Mouse (Mus musculus): ENCODE data around the gene Ngb. TPM values are rescaled to one million over a fixed set of nuclear protein-coding genes. Genes with fewer than 3 reads are reported as not detected.

The Ngb gene
- total and polyA plus RNA-seq, 3 experiments, result not detected

DNA sequence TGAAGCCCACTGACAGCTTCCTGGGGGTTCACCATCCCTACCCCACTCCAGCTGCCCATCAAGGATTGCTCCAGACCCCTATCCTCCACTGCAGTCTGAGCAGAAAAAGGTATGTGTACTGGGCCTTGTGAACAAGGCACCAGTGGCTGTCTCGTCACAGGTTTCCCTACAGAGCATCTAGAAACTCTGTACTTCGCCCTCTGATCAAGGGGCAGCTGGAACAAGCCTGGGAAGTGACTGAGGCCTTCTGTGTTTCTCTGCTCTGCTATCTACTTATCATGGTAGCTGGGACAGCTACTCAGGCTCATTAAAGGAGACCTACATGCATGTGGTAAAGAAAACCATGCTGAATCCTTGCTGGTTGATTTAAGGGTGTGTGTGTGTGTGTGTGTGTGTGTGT lies 12.6 kb downstream of the Ngb start:
- Histone ChIP-seq H3K4me1 (ENCODE audit: control insufficient read depth in 1 of 2, insufficient read depth in 2 of 2) (peaks cover 3 to 30% of the 10 kb centered on the region in 2 experiments), H3K79me2 (replicated peaks; ENCODE audit: control insufficient read depth, extremely low read depth, insufficient read depth, poor library complexity, severe bottlenecking) (no peaks in the 10 kb centered on the region)
- dilution Hi-C loops (cut with MboI; ENCODE audit: extremely low pct_ligation_motif_present, extremely low pct_unique_long_range_greater_than_20kb, low sequenced_read_pairs), result no loop called here

DNA sequence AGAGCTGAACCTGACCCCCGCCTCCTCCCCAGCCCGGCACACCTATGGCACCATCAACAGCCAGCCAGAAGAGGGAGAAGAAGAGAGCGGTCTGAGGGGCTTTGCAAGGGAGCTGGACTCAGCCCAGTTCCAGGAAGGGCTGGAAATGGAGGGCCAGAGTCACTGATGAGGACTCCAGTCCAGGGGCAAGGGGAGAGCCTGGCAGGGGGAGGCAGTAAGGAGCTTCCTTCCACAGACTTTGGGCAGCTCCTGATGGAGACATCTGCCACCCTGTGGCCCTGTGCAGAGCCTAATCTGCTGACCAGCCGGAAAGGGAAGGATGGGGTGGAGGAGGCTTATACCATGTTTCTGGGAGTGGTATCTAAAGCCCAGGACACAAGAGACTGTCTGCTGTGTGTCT lies 13.1 kb downstream of the Ngb start:
- Histone ChIP-seq H3K79me2 (replicated peaks; ENCODE audit: control insufficient read depth, extremely low read depth, insufficient read depth, poor library complexity, severe bottlenecking) (no peaks in the 10 kb centered on the region), H3K4me3 (replicated peaks in 1 of 3; ENCODE audit: low read depth in 2 of 3, low read length in 2 of 3, poor library complexity in 1 of 3) (no peak overlapping the region), H3K9ac (ENCODE audit: insufficient read depth, low read depth) (no peak overlapping the region), H3K36me3 (replicated peaks in 1 of 2; ENCODE audit: control insufficient read depth in 1 of 2, insufficient read depth in 1 of 2, low read length in 1 of 2) (no peaks in the 10 kb centered on the region), H3K9me3 (replicated peaks; ENCODE audit: low read length) (no peaks in the 10 kb centered on the region), H3K4me2 (ENCODE audit: insufficient read depth, low read depth, poor library complexity, severe bottlenecking) (no peak overlapping the region), H3K4me1 (ENCODE audit: control insufficient read depth in 1 of 2, insufficient read depth in 2 of 2) (peaks cover 3 to 30% of the 10 kb centered on the region in 2 experiments), H3K27me3 (replicated peaks) (peaks cover 10% of the 10 kb centered on the region), H3K27ac (ENCODE audit: insufficient read depth, low read depth) (no peak overlapping the region)
- no peak for DNase-seq (ENCODE audit: extremely low read depth)
- no peak for TF ChIP-seq USF2 (conservative IDR thresholded peaks at IDR 0.05; ENCODE audit: low read depth, low read length)
- no peak for TF ChIP-seq JUN (IDR thresholded peaks at IDR 0.05; ENCODE audit: insufficient read depth, low read depth, low read length)
- TF ChIP-seq MEF2A (IDR thresholded peaks at IDR 0.05; ENCODE audit: borderline replicate concordance, low read depth, low read length), result no peak
- no peak for TF ChIP-seq MAX (IDR thresholded peaks at IDR 0.05; ENCODE audit: low read length)
- no peak for TF ChIP-seq NRF1 (IDR thresholded peaks at IDR 0.05; ENCODE audit: low read depth, low read length)
- no peak for TF ChIP-seq PAX5 (IDR thresholded peaks at IDR 0.05; ENCODE audit: low read length)
- dilution Hi-C loops (cut with MboI; ENCODE audit: extremely low pct_ligation_motif_present, extremely low pct_unique_long_range_greater_than_20kb, low sequenced_read_pairs) (no loop called here), in situ Hi-C loops (cut with MboI; ENCODE audit: low pct_ligation_motif_present, low pct_unique_long_range_greater_than_20kb, low sequenced_read_pairs) (no loop called here)

More for the DNA sequence above, 12.6 kb downstream of the Ngb start:
- Histone ChIP-seq H3K4me2 (ENCODE audit: insufficient read depth, low read depth, poor library complexity, severe bottlenecking) (no peak overlapping the region), H3K9ac (ENCODE audit: insufficient read depth, low read depth) (no peak overlapping the region), H3K27me3 (replicated peaks) (peaks cover 5% of the 10 kb centered on the region), H3K9me3 (replicated peaks; ENCODE audit: low read length) (no peaks in the 10 kb centered on the region), H3K27ac (ENCODE audit: insufficient read depth, low read depth) (no peak overlapping the region), H3K4me3 (replicated peaks in 1 of 3; ENCODE audit: low read depth in 2 of 3, low read length in 2 of 3, poor library complexity in 1 of 3) (no peak overlapping the region), H3K36me3 (replicated peaks in 1 of 2; ENCODE audit: control insufficient read depth in 1 of 2, insufficient read depth in 1 of 2, low read length in 1 of 2) (no peaks in the 10 kb centered on the region)
- in situ Hi-C loops (cut with MboI; ENCODE audit: low pct_ligation_motif_present, low pct_unique_long_range_greater_than_20kb, low sequenced_read_pairs), result no loop called here
- DNase-seq (ENCODE audit: extremely low read depth), result no peak
- TF ChIP-seq MAX (IDR thresholded peaks at IDR 0.05; ENCODE audit: low read length) (no peak), CHD1 (IDR thresholded peaks at IDR 0.05; ENCODE audit: low read depth, low read length) (no peak), ZC3H11A (IDR thresholded peaks at IDR 0.05; ENCODE audit: low read depth, low read length) (no peak), JUN (IDR thresholded peaks at IDR 0.05; ENCODE audit: insufficient read depth, low read depth, low read length) (no peak), ETS1 (conservative IDR thresholded peaks at IDR 0.05; ENCODE audit: low read depth, low read length) (no peak), ZKSCAN1 (IDR thresholded peaks at IDR 0.05; ENCODE audit: borderline replicate concordance, low read depth, low read length) (no peak), PAX5 (IDR thresholded peaks at IDR 0.05; ENCODE audit: low read length) (no peak), RCOR1 (conservative IDR thresholded peaks at IDR 0.05; ENCODE audit: low read depth, low read length) (no peak), MAFK (IDR thresholded peaks at IDR 0.05; ENCODE audit: insufficient replicate concordance, low read length) (no peak), TBP (conservative IDR thresholded peaks at IDR 0.05; ENCODE audit: low read depth, low read length) (no peak), ZNF384 (IDR thresholded peaks at IDR 0.05; ENCODE audit: low read depth, low read length) (no peak)

All from CH12.LX (cell line).